Comparison of ENCODE assay signal across 8 mouse cellular contexts in the genomic region with DNA sequence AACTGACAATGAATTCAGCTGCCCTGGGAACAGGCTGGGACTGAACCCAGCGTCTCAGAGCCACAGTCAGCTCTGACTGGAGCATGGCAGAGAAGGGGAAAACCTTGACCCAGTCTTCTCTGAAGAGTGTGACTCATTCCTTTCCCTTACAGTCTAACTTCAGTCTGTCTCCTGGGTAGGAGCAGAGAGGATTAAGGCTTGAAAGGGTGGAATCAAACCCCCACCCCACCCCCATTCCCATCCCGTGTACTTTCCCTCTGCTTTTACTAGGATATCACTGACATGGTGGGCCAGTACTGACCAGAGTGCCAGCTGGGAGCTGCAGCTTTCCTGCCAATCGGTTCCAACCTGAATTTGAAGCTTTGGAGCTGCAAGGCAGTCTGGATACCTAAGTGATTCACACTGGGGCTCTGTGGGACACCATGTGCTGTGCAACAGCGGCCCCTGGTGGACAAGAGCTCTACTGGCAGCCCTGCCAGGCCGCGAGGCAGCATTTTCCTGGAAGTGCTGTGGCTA.
DNase-seq lines count a peak whose midpoint lies in the region; ATAC-seq and TF ChIP-seq lines count a peak whose summit lies in the region.

No protein-coding gene starts in this region.

- H3K27me3 ChIP-seq in embryonic facial prominence, embryonic 14.5 days (replicated peaks; ENCODE audit: control insufficient read depth, insufficient read depth, low read length), result no peaks in the 10 kb centered on the region
- H3K27me3 ChIP-seq in kidney, embryonic 14.5 days (ENCODE audit: control insufficient read depth, insufficient read depth, low read length), result no peaks in the 10 kb centered on the region
- H3K27me3 ChIP-seq in limb, embryonic 14.5 days (ENCODE audit: control insufficient read depth, insufficient read depth, low read length), result no peaks in the 10 kb centered on the region; the same call in 1 of the 2 replicates

- no peaks in the 10 kb centered on the region for H3K36me3 ChIP-seq in embryonic facial prominence, embryonic 14.5 days (ENCODE audit: control insufficient read depth, insufficient read depth, low read length)
- H3K36me3 ChIP-seq in kidney, embryonic 14.5 days (ENCODE audit: control insufficient read depth, insufficient read depth, low read length), result no peaks in the 10 kb centered on the region
- H3K36me3 ChIP-seq in limb, embryonic 14.5 days (ENCODE audit: control insufficient read depth, insufficient read depth, low read length), result no peaks in the 10 kb centered on the region

- WGBS in embryonic facial prominence, embryonic 14.5 days, result 4% methylated on average over 6 of the region's 6 CpGs
- 13% methylated on average over 6 of the region's 6 CpGs for WGBS in kidney, embryonic 14.5 days
- WGBS in limb, embryonic 14.5 days, result 11% methylated on average over 6 of the region's 6 CpGs

- H3K4me3 ChIP-seq in embryonic facial prominence, embryonic 14.5 days (ENCODE audit: low read depth, low read length), result no peak overlapping the region
- H3K4me3 ChIP-seq in kidney, embryonic 14.5 days (ENCODE audit: low read length), result no peak overlapping the region
- no peak overlapping the region for H3K4me3 ChIP-seq in limb, embryonic 14.5 days (replicated peaks; ENCODE audit: low read length)

- H3K4me1 ChIP-seq in embryonic facial prominence, embryonic 14.5 days (ENCODE audit: control insufficient read depth, insufficient read depth, low read length), result no peaks in the 10 kb centered on the region
- no peaks in the 10 kb centered on the region for H3K4me1 ChIP-seq in kidney, embryonic 14.5 days (ENCODE audit: control insufficient read depth, insufficient read depth, low read length)
- no peaks in the 10 kb centered on the region for H3K4me1 ChIP-seq in limb, embryonic 14.5 days (ENCODE audit: control insufficient read depth, insufficient read depth, low read length)

- H3K9ac ChIP-seq in embryonic facial prominence, embryonic 14.5 days (ENCODE audit: low read depth, low read length), result no peak overlapping the region
- no peak overlapping the region for H3K9ac ChIP-seq in kidney, embryonic 14.5 days (ENCODE audit: low read depth, low read length)
- no peak overlapping the region for H3K9ac ChIP-seq in limb, embryonic 14.5 days (ENCODE audit: low read depth, low read length, severe bottlenecking)

- peak; percentile 92 for ATAC-seq in embryonic facial prominence, embryonic 14.5 days (ENCODE audit: low read depth)
- peak; percentile 95 for ATAC-seq in kidney, embryonic 14.5 days (ENCODE audit: low FRiP score, low TSS enrichment)
- peak; percentile 87 for ATAC-seq in limb, embryonic 14.5 days (ENCODE audit: low FRiP score, low read depth)
- ATAC-seq in monocyte, adult 5-6 weeks (replicated peaks; ENCODE audit: insufficient number of reproducible peaks, low FRiP score, low TSS enrichment, poor library complexity, severe bottlenecking), result peak; percentile 67

- H3K27ac ChIP-seq in embryonic facial prominence, embryonic 14.5 days (replicated peaks; ENCODE audit: low read depth, low read length), result no peak overlapping the region
- H3K27ac ChIP-seq in kidney, embryonic 14.5 days (ENCODE audit: low read depth, low read length), result no peak overlapping the region
- no peak overlapping the region for H3K27ac ChIP-seq in limb, embryonic 14.5 days (replicated peaks; ENCODE audit: low read depth, low read length)

- no peak for TF ChIP-seq POLR2A in limb, embryonic 14.5 days (IDR thresholded peaks at IDR 0.05; ENCODE audit: borderline replicate concordance, extremely low read depth, insufficient read depth, insufficient read length)

- no peak overlapping the region for H3K4me2 ChIP-seq in embryonic facial prominence, embryonic 14.5 days (ENCODE audit: low read depth, low read length)
- no peak overlapping the region for H3K4me2 ChIP-seq in kidney, embryonic 14.5 days (replicated peaks; ENCODE audit: low read depth, low read length)
- H3K4me2 ChIP-seq in limb, embryonic 14.5 days (replicated peaks; ENCODE audit: low read depth, low read length, severe bottlenecking), result no peak overlapping the region

- DNase-seq in 416B (ENCODE audit: low read depth), result peak; percentile 67
- DNase-seq in adrenal gland, postnatal 4 days (ENCODE audit: low spot score in 2 of 2), result peak; percentile 68 to 80
- DNase-seq in embryonic facial prominence, embryonic 14.5 days (ENCODE audit: low spot score), result peak; percentile 91
- peak; percentile 32 to 57 for DNase-seq in heart, adult 9 months (ENCODE audit: low spot score in 2 of 2)
- peak; percentile 76 for DNase-seq in limb, embryonic 14.5 days (ENCODE audit: low spot score)
- DNase-seq in spleen, postnatal 36 days (ENCODE audit: low spot score in 2 of 2), result peak; percentile 50 to 55

- no peaks in the 10 kb centered on the region for H3K9me3 ChIP-seq in embryonic facial prominence, embryonic 14.5 days (ENCODE audit: control insufficient read depth, low read length)
- H3K9me3 ChIP-seq in kidney, embryonic 14.5 days (ENCODE audit: control insufficient read depth, low read length), result no peaks in the 10 kb centered on the region
- no peaks in the 10 kb centered on the region for H3K9me3 ChIP-seq in limb, embryonic 14.5 days (ENCODE audit: control insufficient read depth, low read length)
